Mouse (Mus musculus) neural tube, embryonic 13.5 days (tissue): ENCODE data around the gene Gm45711. TPM values are rescaled to one million over a fixed set of nuclear protein-coding genes. Genes with fewer than 3 reads are reported as not detected.

Source experiments
- polyA plus RNA-seq: library from polyadenylated mRNA; unstranded; fragments of >200 nt; fragmentation: Nextera tagmentation; extraction: Ambion mirVana; gene quantifications from 2 replicates; pipeline ENCODE4 v1.2.1, GENCODE M21; 2015

Gm45711 gene
- polyA plus RNA-seq, 1 experiment from 2014 or later: not detected

Other genes starting within 250 kb of the Gm45711 start
- 18.1 and 18.9 TPM in 2 replicates for gene Cdh5, start 208.5 kb downstream of the Gm45711 start, polyA plus RNA-seq
- gene Bean1, start 139.6 kb downstream of the Gm45711 start, polyA plus RNA-seq: 5.8 and 6.0 TPM in 2 replicates
- gene Tk2, start 61.5 kb downstream of the Gm45711 start, polyA plus RNA-seq: 43.2 and 43.3 TPM in 2 replicates
- 34.9 and 36.4 TPM in 2 replicates for gene Cklf, start 59.2 kb downstream of the Gm45711 start, polyA plus RNA-seq
- not detected in 2 replicates for gene Cmtm2a, start 16.9 kb downstream of the Gm45711 start, polyA plus RNA-seq
- gene Cmtm1, start 64 bp upstream of the Gm45711 start, polyA plus RNA-seq: not detected in 2 replicates
- gene Gm11020, start 11.5 kb upstream of the Gm45711 start, polyA plus RNA-seq: not detected in 2 replicates
- gene Cmtm2b, start 12.1 kb upstream of the Gm45711 start, polyA plus RNA-seq: not detected in 2 replicates
- gene Cmtm3, start 29.3 kb upstream of the Gm45711 start, polyA plus RNA-seq: 54.3 and 60.0 TPM in 2 replicates
- gene Cmtm4, start 85.7 kb upstream of the Gm45711 start, polyA plus RNA-seq: 1.6 and 1.9 TPM in 2 replicates
- 95.5 and 104 TPM in 2 replicates for gene Dync1li2, start 133.0 kb upstream of the Gm45711 start, polyA plus RNA-seq
- gene Terb1, start 199.8 kb upstream of the Gm45711 start, polyA plus RNA-seq: 0.18 and 0.21 TPM in 2 replicates
- 108 and 113 TPM in 2 replicates for gene Nae1, start 224.6 kb upstream of the Gm45711 start, polyA plus RNA-seq
- gene Car7, start 224.6 kb upstream of the Gm45711 start, polyA plus RNA-seq: 2.2 and 2.3 TPM in 2 replicates